In genomic region chr16:35613851-35614804, GRCm38 (mm10) we compare ENCODE assay signal across 8 mouse cellular contexts.
A peak's percentile ranks its signal among the peaks of the same experiment; 100 is the strongest.
DNase-seq lines count a peak whose midpoint lies in the region; ATAC-seq and TF ChIP-seq lines count a peak whose summit lies in the region.

No protein-coding gene starts in this region.

- peaks cover 5% of the 10 kb centered on the region; the same call in 1 of the 2 replicates for H3K4me1 ChIP-seq in heart, embryonic 16.5 days (ENCODE audit: control insufficient read depth, insufficient read depth, low read length)
- peaks cover 12% of the 10 kb centered on the region; the same call in 1 of the 2 replicates for H3K4me1 ChIP-seq in heart, embryonic 10.5 days
- H3K4me1 ChIP-seq in ES-Bruce4 (ENCODE audit: control insufficient read depth, insufficient read depth, low read length), result no peaks in the 10 kb centered on the region
- H3K4me1 ChIP-seq in embryonic facial prominence, embryonic 12.5 days, result peaks cover 8% of the 10 kb centered on the region
- H3K4me1 ChIP-seq in hindbrain, postnatal 0 days (ENCODE audit: insufficient read depth, low read length), result peaks cover 9% of the 10 kb centered on the region

- no peak for ATAC-seq in heart, embryonic 16.5 days (replicated peaks; ENCODE audit: extremely low read depth, insufficient read depth, low FRiP score)
- ATAC-seq in embryonic facial prominence, embryonic 12.5 days (ENCODE audit: insufficient number of reproducible peaks, insufficient read depth, low FRiP score, low TSS enrichment), result no peak
- ATAC-seq in hindbrain, postnatal 0 days, result peak; percentile 86
- no peak for ATAC-seq in granulocyte monocyte progenitor cell, adult 5-6 weeks (replicated peaks; ENCODE audit: poor library complexity, severe bottlenecking)

- TF ChIP-seq CTCF in ES-Bruce4 (IDR thresholded peaks at IDR 0.05; ENCODE audit: low read depth, low read length), result no peak
- no peak for TF ChIP-seq CTCF in hindbrain, postnatal 0 days (IDR thresholded peaks at IDR 0.05; ENCODE audit: low read depth)

- no peak overlapping the region for H3K4me3 ChIP-seq in heart, embryonic 16.5 days (ENCODE audit: low read length)
- no peak overlapping the region for H3K4me3 ChIP-seq in heart, embryonic 10.5 days
- peak overlapping the region; percentile 5; the same call in 1 of the 2 replicates for H3K4me3 ChIP-seq in ES-Bruce4 (ENCODE audit: low read depth, low read length)
- H3K4me3 ChIP-seq in embryonic facial prominence, embryonic 12.5 days, result no peak overlapping the region
- no peak overlapping the region for H3K4me3 ChIP-seq in hindbrain, postnatal 0 days (ENCODE audit: low read length)

- 44% methylated on average over 17 of the region's 17 CpGs for WGBS in heart, embryonic 16.5 days
- WGBS in heart, embryonic 10.5 days, result 49% methylated on average over 17 of the region's 17 CpGs
- 42% methylated on average over 17 of the region's 17 CpGs for WGBS in embryonic facial prominence, embryonic 12.5 days
- WGBS in hindbrain, postnatal 0 days, result 15% methylated on average over 17 of the region's 17 CpGs

- TF ChIP-seq POLR2A in ES-Bruce4 (IDR thresholded peaks at IDR 0.05; ENCODE audit: insufficient read depth, low read length), result no peak

- no peak overlapping the region for H3K9ac ChIP-seq in heart, embryonic 16.5 days (ENCODE audit: low read length)
- H3K9ac ChIP-seq in ES-Bruce4 (ENCODE audit: low read depth, poor library complexity, severe bottlenecking), result no peak overlapping the region
- no peak overlapping the region for H3K9ac ChIP-seq in embryonic facial prominence, embryonic 12.5 days
- no peak overlapping the region for H3K9ac ChIP-seq in hindbrain, postnatal 0 days (replicated peaks; ENCODE audit: low read length)

- peaks cover 4% of the 10 kb centered on the region; the same call in 1 of the 2 replicates for H3K27me3 ChIP-seq in heart, embryonic 16.5 days (ENCODE audit: control insufficient read depth, insufficient read depth, low read length)
- H3K27me3 ChIP-seq in heart, embryonic 10.5 days (ENCODE audit: insufficient read depth, poor library complexity, severe bottlenecking), result peaks cover 15% of the 10 kb centered on the region
- H3K27me3 ChIP-seq in ES-Bruce4 (ENCODE audit: control insufficient read depth, insufficient read depth, low read length, poor library complexity, severe bottlenecking), result no peaks in the 10 kb centered on the region
- no peaks in the 10 kb centered on the region for H3K27me3 ChIP-seq in embryonic facial prominence, embryonic 12.5 days
- H3K27me3 ChIP-seq in hindbrain, postnatal 0 days (ENCODE audit: insufficient read depth, low read length), result no peaks in the 10 kb centered on the region

- H3K4me2 ChIP-seq in heart, embryonic 16.5 days (ENCODE audit: low read depth, low read length), result peak overlapping the region; percentile 5; the same call in 1 of the 2 replicates
- no peak overlapping the region for H3K4me2 ChIP-seq in embryonic facial prominence, embryonic 12.5 days (replicated peaks)
- peak overlapping the region; percentile 34 for H3K4me2 ChIP-seq in hindbrain, postnatal 0 days (ENCODE audit: low read depth, low read length)

- no peak for TF ChIP-seq EP300 in ES-Bruce4 (IDR thresholded peaks at IDR 0.05; ENCODE audit: insufficient read depth, low read depth, low read length)

- peak overlapping the region; percentile 11; the same call in 1 of the 2 replicates for H3K27ac ChIP-seq in heart, embryonic 16.5 days (ENCODE audit: low read length)
- no peak overlapping the region for H3K27ac ChIP-seq in heart, embryonic 10.5 days
- H3K27ac ChIP-seq in ES-Bruce4 (ENCODE audit: insufficient read depth, low read length), result no peak overlapping the region
- peak overlapping the region; percentile 50 for H3K27ac ChIP-seq in embryonic facial prominence, embryonic 12.5 days
- peak overlapping the region; percentile 70; the same call in 1 of the 2 replicates for H3K27ac ChIP-seq in hindbrain, postnatal 0 days

- no peaks in the 10 kb centered on the region for H3K36me3 ChIP-seq in heart, embryonic 16.5 days (ENCODE audit: control insufficient read depth, insufficient read depth)
- H3K36me3 ChIP-seq in heart, embryonic 10.5 days, result no peaks in the 10 kb centered on the region
- no peaks in the 10 kb centered on the region for H3K36me3 ChIP-seq in ES-Bruce4 (ENCODE audit: control insufficient read depth, insufficient read depth, low read length, poor library complexity, severe bottlenecking)
- H3K36me3 ChIP-seq in embryonic facial prominence, embryonic 12.5 days, result no peaks in the 10 kb centered on the region
- no peaks in the 10 kb centered on the region for H3K36me3 ChIP-seq in hindbrain, postnatal 0 days (ENCODE audit: insufficient read depth, low read length)

- no peaks in the 10 kb centered on the region for H3K9me3 ChIP-seq in heart, embryonic 16.5 days (replicated peaks; ENCODE audit: control insufficient read depth, low read length)
- no peaks in the 10 kb centered on the region for H3K9me3 ChIP-seq in heart, embryonic 10.5 days
- H3K9me3 ChIP-seq in ES-Bruce4 (replicated peaks; ENCODE audit: control insufficient read depth, insufficient read depth, low read length, poor library complexity, severe bottlenecking), result no peaks in the 10 kb centered on the region
- no peaks in the 10 kb centered on the region for H3K9me3 ChIP-seq in embryonic facial prominence, embryonic 12.5 days
- no peaks in the 10 kb centered on the region for H3K9me3 ChIP-seq in hindbrain, postnatal 0 days (ENCODE audit: low read length)

- DNase-seq in heart, embryonic 10.5 days (ENCODE audit: low spot score), result no peak
- DNase-seq in hindbrain, postnatal 0 days (ENCODE audit: low spot score), result peak; percentile 81
- peak; percentile 74 to 81 for DNase-seq in right cerebral cortex, postnatal 10 days (ENCODE audit: low spot score in 2 of 2)
- no peak for DNase-seq in urinary bladder, postnatal 14 days (ENCODE audit: low spot score)

Comparison
In these comparisons a context has a peak if more than half of its experiments do, and no peak if none do; other contexts are left out.
1. H3K27ac ChIP-seq: peak in heart, embryonic 16.5 days (single experiment), embryonic facial prominence, embryonic 12.5 days (single experiment) and hindbrain, postnatal 0 days (single experiment); none in heart, embryonic 10.5 days (single experiment) and ES-Bruce4 (single experiment).
2. DNase-seq: peak in hindbrain, postnatal 0 days (single experiment) and right cerebral cortex, postnatal 10 days (2 of 2); none in heart, embryonic 10.5 days (single experiment) and urinary bladder, postnatal 14 days (single experiment).